Mouse (Mus musculus) spleen, postnatal 14 days (tissue): ENCODE results near the gene Srgap2.
A peak's percentile ranks its signal among the peaks of the same experiment; 100 is the strongest.

Experiments used
- DNase-seq, 2 experiments: peaks; one replicate each; pipeline ENCODE4 v3.0.0; 2021 to 2022; ENCODE audit warnings: low spot score in 2 of 2

The Srgap2 gene

GRCm38 (mm10) chr1:131527281-131528080, at the start of gene Srgap2, which contains the start of gene Fam72a:
Srgap2 (minus strand) TSS chr1:131527352.
Fam72a (plus strand) TSS chr1:131527903.
- DNase-seq = peak; percentile 88 to 92

GRCm38 (mm10) chr1:131573721-131574120, 46.6 kb upstream of the Srgap2 start:
- DNase-seq = peak in 1 of 2 experiments; percentile 11

DNA sequence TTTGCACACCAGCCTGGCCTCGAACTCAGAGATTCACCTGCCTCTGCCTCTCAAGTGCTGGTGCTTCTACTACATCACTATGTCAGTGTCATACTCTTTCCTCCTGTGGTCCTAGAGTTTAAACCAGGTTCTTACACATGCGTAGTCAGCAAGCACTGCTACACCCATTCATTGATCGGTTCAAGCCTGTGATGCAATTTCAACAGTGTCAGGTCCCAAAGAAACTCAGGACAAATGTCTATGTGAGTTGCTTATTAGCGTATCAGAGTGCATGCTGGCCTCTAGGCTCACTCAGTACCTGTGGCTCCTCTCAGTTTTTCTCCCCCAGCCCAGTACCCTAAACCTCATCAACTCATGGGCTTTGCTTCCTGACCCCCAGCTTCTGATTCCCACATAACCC, 43.2 kb upstream of the Srgap2 start:
- no peak for DNase-seq

GRCm38 (mm10) chr1:131569721-131570120, 42.6 kb upstream of the Srgap2 start:
- no peak for DNase-seq

DNA sequence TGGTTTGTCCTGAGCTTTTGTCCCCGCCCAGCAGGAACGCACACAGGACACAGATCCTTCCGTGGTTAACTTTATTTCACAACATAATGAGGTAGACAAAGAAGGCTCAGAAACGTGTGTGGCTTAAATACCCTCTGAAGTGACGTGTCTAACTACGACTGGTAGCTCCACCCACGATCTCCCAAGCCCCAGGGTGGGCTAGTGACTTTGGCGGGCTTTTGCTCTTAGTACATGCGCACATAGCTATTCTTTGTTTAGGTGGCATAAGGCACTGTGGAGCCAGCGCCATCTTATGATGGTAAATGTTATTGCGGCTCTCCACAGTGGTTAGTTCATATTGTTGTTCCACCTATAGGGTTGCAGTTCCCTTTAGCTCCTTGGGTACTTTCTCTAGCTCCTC, 38.9 kb upstream of the Srgap2 start:
- peak in 1 of 2 experiments; percentile 17 for DNase-seq

DNA sequence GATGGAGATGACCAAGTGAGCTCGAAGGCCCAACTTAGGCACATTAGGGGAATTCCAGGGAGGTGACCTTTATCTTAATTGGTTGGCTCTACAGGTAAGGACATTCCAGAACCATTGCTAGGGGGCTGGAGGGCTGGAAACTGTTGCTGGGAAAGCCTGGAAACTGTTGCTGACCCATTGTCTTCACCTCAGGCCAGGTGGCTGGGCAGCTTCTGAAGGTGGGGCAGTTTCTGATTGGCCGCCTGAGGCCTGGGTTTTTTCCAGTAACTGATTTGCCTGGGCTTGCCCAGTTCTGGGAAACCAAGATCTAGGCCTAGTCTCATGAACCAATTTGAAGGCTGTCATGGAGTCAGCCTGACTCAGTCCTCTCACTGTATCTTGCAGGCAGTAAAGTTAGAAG, 34.9 kb upstream of the Srgap2 start:
- no peak for DNase-seq

DNA sequence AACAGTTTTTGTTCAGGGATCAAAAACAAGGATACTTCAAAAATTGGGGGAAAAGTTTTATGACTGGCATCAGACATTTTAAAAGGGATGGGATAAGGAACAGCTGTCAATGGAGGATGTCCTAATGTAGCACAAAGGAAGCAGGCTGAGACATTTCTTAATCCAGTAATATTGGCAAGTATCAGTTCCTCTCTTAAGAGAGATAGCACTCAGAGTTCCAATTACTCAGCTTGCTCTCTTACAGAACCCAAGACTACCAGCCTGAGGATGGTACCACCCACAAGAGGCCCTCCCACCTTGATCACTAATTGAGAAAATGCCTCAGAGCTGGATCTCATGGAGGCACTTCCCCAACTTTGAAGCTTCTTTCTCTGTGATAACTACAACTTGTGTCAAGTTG, 33.3 kb upstream of the Srgap2 start:
- no peak for DNase-seq

DNA sequence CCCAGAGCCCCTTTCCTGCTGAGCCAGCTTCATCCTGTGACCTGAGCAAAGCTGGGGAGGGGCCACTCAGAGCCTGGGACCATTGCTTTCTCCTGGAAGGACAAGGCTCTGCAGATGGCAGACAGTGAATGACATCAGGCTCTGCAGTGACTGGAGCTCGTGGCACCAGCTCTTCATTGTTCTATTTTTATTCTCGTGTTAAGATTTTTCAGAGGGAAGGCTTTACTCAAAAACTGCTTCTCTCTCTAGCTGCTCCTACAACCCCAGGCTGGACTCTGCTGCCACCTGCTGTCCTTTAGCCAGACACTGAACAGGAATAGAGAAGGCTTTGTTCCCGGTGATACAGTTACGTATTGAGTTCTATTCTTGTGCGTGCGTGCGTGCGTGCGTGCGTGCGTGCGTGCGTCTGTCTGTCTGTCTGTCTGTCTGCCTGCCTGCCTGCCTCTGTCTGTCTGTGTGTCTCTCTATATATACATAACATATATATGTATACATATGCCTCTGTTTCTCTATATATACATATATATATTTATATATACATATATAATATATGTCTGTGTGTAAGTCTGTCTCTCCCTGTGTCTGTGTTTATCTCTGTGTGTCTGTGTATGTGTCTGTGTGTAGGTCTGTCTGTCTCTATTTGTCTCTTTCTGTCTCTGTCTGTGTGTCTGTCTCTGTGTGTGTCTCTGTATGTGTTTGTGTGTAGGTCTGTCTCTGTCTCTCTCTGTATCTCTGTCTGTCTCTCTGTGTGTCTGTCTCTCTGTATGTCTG, 28.1 kb upstream of the Srgap2 start:
- DNase-seq = peak; percentile 40 to 63

DNA sequence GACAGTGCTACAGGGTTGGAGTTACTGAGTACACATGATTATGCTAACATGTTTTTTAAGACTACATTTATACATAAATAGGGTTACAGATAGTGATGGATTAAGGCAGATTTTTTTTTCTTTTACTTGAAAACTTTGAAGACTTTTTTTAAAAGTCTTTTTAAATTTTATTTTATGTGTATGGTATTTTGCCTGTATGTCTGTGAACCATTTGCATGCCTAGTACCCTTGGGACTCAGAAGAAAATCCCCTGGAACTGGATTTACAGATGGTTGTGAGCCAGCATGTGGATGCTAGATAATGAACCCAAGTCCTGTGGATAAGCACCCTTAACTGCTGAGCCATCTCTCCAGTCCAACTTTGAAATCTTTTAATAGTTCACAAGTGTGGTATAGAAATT, 26.3 kb upstream of the Srgap2 start:
- DNase-seq = no peak

DNA sequence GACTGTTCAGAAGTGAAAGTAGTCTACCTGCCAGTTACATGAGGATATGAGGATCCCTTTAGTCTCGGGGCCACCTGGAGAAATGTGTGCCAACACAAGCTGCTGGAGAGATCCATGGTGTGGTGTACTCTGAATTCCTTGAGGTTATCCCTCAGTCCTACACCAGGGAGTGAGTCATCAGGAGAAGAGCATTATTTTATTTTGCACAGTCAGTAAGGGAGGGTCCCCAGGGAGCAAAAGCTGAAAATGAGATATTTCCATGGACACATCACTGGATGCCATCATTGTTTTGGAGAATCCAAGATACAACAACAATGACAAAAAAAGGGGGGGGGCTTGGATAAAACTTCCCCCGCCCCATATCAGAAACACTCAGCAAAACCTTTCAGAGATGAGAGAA, 24.8 kb upstream of the Srgap2 start:
- no peak for DNase-seq

- DNase-seq = no peak
Observed at GRCm38 (mm10) chr1:131548494-131549365, 21.6 kb upstream of the Srgap2 start.

- no peak for DNase-seq
Observed at GRCm38 (mm10) chr1:131546798-131547690, 19.9 kb upstream of the Srgap2 start.

DNA sequence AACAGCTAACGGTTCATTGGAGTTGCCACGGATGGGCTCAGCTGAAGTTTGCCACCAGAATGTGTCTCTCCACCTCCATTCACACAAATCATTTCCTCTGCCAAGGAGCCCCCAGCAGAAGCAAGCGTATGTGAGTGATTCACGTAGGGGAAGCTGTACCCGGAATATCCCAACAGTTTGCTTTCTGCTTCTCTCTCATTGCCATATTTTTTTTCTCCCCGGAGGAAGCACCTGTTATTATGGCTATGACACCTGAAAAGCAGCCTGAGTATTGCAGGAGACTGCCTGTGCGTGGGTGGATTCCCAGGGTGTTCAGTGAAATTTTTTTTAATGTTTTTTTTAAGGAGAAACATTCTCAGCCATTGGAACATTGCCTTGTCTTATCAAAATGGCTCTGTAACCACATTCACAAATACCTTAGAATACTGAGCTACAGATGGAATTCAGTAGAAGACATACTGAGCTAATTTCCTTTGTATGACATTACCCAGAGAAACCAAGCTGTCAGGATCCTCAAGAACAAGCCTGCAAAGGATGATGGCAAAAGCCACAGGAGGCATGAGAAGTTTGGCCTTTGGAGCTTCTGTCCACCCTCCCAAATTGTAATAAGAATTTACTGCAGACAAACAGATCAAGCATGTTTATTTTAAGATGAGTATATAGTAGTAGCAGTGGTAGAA, 16.9 kb upstream of the Srgap2 start:
- DNase-seq = no peak

- DNase-seq = no peak
Observed at GRCm38 (mm10) chr1:131541903-131542302, 14.8 kb upstream of the Srgap2 start.

DNA sequence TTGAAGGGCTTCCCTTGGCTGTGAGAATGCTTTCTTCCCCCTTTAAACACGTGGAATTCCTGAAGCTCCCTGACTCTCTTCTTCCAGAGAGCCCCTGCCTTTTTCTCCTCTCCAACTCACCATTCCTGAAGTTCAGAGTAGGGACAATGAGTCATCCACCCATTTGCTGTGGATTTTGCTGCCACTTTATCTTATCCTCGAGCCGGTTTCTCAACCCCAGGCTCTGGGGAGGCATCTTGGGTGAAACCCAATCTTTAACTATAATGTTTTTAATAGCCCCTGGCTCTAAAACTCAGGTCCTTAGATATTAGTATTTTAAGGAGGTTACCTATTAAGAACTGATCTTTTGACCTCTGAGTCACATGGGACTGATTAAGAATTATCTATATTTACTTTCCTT, 14.3 kb upstream of the Srgap2 start:
- no peak for DNase-seq

- no peak for DNase-seq
Observed at GRCm38 (mm10) chr1:131540795-131541194, 13.6 kb upstream of the Srgap2 start.

DNA sequence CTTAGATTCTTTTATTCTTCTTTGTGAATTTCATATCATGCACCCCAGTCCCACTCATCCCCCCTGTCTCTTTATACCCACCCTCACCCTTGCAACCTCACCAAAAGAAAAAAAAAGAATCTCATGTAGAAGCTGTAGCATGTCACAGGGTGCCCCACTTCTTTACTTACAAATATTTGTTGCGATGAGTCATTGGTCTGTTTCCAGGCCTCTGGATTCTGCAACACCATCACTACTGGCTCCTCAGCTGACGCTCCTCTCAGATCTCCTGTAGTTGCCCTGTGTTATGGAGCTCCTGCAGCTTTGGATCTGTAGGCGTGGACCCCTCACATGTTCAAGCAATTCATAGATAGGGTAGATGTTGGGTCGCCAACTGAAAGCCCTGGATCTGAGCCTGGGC, 12.6 kb upstream of the Srgap2 start:
- no peak for DNase-seq

GRCm38 (mm10) chr1:131528561-131529166, 1.5 kb upstream of the Srgap2 start:
- DNase-seq = no peak

- no peak for DNase-seq
Observed at GRCm38 (mm10) chr1:131528081-131528507, 942 bp upstream of the Srgap2 start.
